Mouse (Mus musculus) kidney, adult 2 months (tissue): ENCODE results near the gene Mcrip1. TPM values are rescaled to one million over a fixed set of nuclear protein-coding genes. Genes with fewer than 3 reads are reported as not detected.

Source experiments
- DNase-seq: peaks from one replicate; pipeline ENCODE4 v3.0.0; 2021
- H3K27ac ChIP-seq: fragments of 200-500 bp; 2 replicates; pipeline ENCODE4 v1.5.1; 2012; ENCODE audit warnings: low read depth, low read length, control low read depth, inconsistent platforms; ENCODE audit not compliant: insufficient read depth
- H3K27me3 ChIP-seq: fragments of 200-500 bp; replicated peaks from 2 replicates; pipeline ENCODE4 v1.6.1; 2012; ENCODE audit warnings: mild to moderate bottlenecking, moderate library complexity, low read length, inconsistent platforms; ENCODE audit not compliant: control insufficient read depth, insufficient read depth
- H3K36me3 ChIP-seq: fragments of 200-500 bp; 2 replicates; pipeline ENCODE4 v1.6.1; 2012; ENCODE audit warnings: mild to moderate bottlenecking, moderate library complexity, low read length, inconsistent platforms; ENCODE audit not compliant: control insufficient read depth, insufficient read depth
- H3K4me1 ChIP-seq: fragments of 200-500 bp; 2 replicates; pipeline ENCODE4 v1.6.1; 2011; ENCODE audit warnings: low read length; ENCODE audit not compliant: control insufficient read depth, insufficient read depth
- H3K4me3 ChIP-seq: fragments of 200-500 bp; 2 replicates; pipeline ENCODE4 v1.5.1; 2011; ENCODE audit warnings: mild to moderate bottlenecking, low read depth, low read length, control low read depth; ENCODE audit not compliant: insufficient read depth
- CTCF ChIP-seq: fragments of 200-500 bp; conservative IDR thresholded peaks from 2 replicates; pipeline ENCODE4 v1.5.1; 2011; ENCODE audit warnings: low read depth, mild to moderate bottlenecking, control low read depth, low read length, moderate library complexity, mixed read lengths; ENCODE audit not compliant: insufficient read depth, insufficient read length
- POLR2A ChIP-seq: fragments of 200-500 bp; IDR thresholded peaks from one replicate; pipeline ENCODE4 v1.6.1; 2011; ENCODE audit warnings: low read depth, low read length, control low read depth
- WGBS: fragments of 180-500 bp; shearing (Covaris S2); methylation state at CpG from one replicate; pipeline ENCODE4 v1.1.7; 2018; 5-methylcytosine and 5-hydroxymethylcytosine counted together
- polyA plus RNA-seq: library from polyadenylated mRNA; depleted of rRNA; stranded (reverse); fragments of >200 nt; gene quantifications from 2 replicates; pipeline ENCODE4 v1.2.3, GENCODE M21; 2012

Gene Mcrip1
- polyA plus RNA-seq, 1 experiment: 129 TPM

DNA sequence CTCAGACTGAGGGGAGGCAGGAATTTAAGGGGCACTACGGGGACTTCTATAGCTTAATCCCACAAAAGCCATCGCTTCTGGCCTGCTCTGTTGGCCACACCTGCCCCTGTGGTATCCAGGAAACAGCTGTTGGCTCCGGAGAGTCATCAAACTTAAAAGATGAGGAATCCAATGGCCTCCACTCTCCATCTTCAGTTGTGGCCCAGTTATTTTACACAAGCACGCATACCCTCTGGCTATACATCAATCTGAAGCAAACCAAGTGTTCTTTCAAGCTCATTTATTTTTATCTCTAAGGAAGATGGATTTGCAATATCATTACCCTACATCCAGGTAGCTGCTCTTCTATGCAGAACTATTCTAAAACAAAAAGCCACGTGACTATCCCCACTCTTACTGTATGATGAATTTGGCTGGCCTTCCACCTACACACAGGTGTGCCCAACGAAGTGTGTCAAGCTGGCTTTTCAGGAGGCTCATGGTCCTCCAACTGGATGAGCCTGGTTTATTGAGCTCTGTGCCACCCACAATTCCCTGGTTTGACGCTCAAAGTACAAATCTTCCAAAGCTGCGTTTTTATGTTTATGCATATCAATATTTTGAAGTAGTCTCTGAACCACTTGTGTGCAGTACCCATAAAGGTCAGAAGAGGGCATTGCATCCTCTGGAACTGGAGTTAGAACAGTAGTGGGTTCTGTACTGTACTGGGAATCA, 32.9 kb upstream of the Mcrip1 start:
- peaks cover 3% of the 10 kb centered on the region for H3K36me3 ChIP-seq
- H3K27ac ChIP-seq: peak overlapping the region; percentile 98; the same call in 1 of the 2 replicates
- TF ChIP-seq POLR2A (no peak), CTCF (0 out of 2 replicates have a peak, but pooled peaks have one; percentile 13)
- no peaks in the 10 kb centered on the region for H3K27me3 ChIP-seq
- H3K4me1 ChIP-seq: peaks cover 29% of the 10 kb centered on the region
- peak; percentile 67 for DNase-seq
- WGBS: 61% methylated on average over 8 of the region's 8 CpGs
- H3K4me3 ChIP-seq: peak overlapping the region; percentile 95; the same call in 1 of the 2 replicates

DNA sequence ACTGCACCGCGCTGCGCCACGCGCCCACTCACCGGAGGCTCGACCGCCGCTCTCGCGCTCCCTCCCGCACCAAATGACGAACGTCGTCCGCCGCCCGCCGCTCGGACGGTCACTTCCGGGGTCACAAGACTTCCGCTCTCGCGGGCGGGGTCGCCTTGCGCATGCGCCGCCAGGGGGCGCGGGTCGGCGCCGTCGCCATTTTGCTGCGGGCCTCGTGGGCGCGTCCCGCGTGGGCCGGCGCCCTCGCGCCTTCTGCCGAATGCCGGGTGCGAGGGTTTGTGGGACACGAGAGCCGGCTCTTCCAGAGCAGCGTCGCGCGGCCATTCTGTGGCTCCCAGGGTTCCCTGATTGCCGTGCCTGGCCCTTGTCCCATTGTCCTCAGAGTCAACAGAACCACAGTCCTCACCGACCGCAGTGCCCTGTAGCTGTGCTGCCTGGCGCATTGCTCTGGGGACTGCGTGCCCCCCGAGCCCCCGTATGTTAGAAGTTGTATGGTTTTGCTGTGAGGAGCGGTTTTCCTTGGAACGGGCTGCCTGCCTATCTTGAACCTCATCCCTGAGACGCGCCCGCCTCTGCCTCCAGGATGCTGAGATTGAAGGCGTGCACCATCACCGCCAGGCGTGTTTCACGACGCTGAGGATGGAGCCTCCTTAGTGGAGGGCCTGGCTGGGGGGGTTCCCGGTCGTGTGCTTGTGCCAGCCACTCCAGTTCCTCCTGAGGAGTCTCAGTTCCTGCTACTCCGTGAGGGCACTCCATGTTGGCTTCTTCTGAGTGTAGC, 32.2 kb upstream of the Mcrip1 start, which contains the start of gene Arhgdia:
Gene Arhgdia (minus strand): TSS at position 135 of the 778 bp plus-strand sequence.
- 4% methylated on average over 73 of the region's 75 CpGs for WGBS
- H3K36me3 ChIP-seq: peaks cover 3% of the 10 kb centered on the region
- TF ChIP-seq POLR2A: peak; percentile 66
- peak; percentile 26; the same call in 1 of the 2 replicates for TF ChIP-seq CTCF
- no peaks in the 10 kb centered on the region for H3K27me3 ChIP-seq
- DNase-seq: peak; percentile 91
- H3K27ac ChIP-seq: peak within 1 kb of the TSS; percentile 98
- H3K4me3 ChIP-seq: peak within 1 kb of the TSS; percentile 95
- peaks cover 34% of the 10 kb centered on the region for H3K4me1 ChIP-seq

DNA sequence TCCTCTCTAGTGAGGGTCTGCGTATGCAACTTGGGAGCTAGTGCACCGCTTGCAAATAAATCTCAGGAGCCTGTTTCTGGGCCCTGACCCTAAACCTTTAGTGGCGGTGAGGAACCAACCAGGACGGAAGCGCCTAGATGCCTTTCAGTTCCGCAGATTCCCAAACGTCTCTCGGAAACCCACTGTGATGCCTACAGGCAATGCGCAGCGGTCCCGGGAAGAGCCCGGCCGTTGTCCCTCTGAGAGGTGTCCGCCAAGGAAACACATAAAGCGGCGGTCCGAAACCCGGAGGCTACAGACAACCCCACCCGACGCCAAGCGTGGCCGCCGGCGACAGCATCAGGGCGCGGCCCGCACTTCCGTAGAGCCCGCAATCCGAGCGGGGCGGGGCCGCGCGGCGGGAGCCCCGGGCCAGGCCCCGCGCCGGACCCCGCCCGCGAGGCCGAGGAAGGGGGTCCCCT, 31.4 kb upstream of the Mcrip1 start:
- WGBS: under 1% methylated on average over 44 of the region's 44 CpGs
- H3K27me3 ChIP-seq: no peaks in the 10 kb centered on the region
- H3K4me1 ChIP-seq: peaks cover 38% of the 10 kb centered on the region
- TF ChIP-seq CTCF: no peak
- no peak for TF ChIP-seq POLR2A
- peak; percentile 51 for DNase-seq
- H3K27ac ChIP-seq: peak overlapping the region; percentile 98
- peaks cover 3% of the 10 kb centered on the region for H3K36me3 ChIP-seq
- peak overlapping the region; percentile 95 for H3K4me3 ChIP-seq

DNA sequence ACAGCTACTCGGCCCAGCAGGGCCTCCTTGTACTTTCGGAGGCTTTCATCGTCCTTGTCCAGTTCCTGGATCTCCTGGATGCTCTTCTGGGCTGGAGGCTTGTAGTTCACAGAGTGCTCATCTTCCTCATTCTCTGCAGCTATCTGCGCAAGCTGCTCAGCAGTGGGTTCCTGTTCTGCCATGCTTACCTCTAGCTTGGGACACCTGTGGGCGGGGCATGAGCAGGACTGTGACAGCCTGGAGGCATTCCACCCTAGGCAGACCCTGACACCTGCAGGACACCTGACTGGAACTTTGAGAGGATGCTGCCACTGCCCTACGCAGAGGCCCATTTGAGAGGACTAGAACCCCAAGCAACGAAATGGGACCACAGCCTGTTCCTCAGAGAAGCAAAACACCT, 30.7 kb upstream of the Mcrip1 start:
- Histone ChIP-seq H3K4me3 (peak overlapping the region; percentile 95), H3K4me1 (peaks cover 38% of the 10 kb centered on the region), H3K27ac (peak overlapping the region; percentile 98), H3K27me3 (no peaks in the 10 kb centered on the region), H3K36me3 (peaks cover 3% of the 10 kb centered on the region)
- TF ChIP-seq CTCF: no peak
- DNase-seq: peak; percentile 49
- WGBS: 31% methylated on average over 7 of the region's 7 CpGs

DNA sequence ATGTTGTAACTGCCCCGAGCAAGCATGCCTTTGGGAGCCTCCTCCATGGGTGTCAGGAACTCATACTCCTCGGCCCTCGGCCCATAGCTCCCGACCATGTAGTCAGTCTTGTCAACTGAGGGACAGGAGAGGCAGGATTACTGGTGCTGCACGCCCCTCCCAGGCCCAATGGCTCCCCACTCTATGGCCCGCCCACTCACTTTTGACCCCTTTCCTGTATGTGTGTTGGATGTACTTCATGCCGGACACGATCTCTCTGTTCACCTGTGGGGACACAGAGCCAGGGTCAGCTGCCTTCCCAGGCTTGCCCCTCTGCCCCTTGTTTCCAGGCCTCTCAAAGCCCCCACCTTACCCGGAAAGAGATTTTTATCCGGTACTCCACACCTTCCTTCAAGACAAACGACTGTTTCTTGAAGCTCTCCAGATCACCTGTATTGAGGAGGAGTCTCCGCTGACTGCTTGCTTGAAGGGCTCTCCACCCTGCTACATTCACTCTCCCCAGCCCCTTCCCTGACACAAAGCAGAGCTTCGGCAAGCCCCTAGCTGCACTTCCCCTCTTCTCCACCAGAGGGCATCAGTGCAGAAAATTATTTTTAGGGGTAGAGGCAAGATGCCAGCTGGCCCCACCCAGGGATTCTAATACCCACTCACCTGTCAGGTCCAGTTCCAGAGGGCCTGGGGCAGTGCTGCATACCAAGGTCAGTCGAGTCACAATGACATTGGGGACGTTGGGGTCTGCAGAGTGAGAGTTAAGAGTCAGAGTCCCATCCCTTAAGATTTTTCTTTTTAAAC, 30.0 kb upstream of the Mcrip1 start:
- peak overlapping the region; percentile 98 for H3K27ac ChIP-seq
- peaks cover 38% of the 10 kb centered on the region for H3K4me1 ChIP-seq
- DNase-seq: peak; percentile 75
- TF ChIP-seq POLR2A (no peak), CTCF (peak; percentile 72)
- peaks cover 3% of the 10 kb centered on the region for H3K36me3 ChIP-seq
- 39% methylated on average over 15 of the region's 15 CpGs for WGBS
- peak overlapping the region; percentile 95 for H3K4me3 ChIP-seq
- no peaks in the 10 kb centered on the region for H3K27me3 ChIP-seq

DNA sequence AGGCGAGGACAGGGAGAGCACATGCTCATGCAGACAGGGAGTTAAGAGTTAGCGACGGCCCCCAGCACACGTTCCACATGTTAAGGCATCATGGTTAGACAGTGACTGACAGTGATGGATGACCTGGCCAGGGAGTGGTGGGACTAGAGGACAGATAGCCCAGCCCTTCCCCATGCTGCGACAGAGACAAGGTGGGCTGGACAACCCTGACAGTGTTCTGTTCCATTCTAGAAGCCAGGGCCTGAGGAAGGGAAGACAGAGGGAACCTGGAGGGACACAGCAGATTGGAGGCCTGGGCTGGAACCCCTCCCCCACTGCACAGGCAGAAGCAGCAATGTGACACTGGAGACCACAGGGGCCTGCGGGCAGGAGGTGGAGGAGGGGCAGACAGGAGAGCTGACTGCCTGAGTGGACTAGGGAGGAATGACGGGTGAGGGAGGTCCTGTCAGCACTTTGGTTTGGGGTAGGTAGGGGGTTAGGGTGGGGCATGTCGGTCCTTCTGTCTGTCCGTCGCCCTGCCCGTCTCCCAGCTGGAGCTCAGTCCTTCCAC, 29.2 kb upstream of the Mcrip1 start:
- peaks cover 3% of the 10 kb centered on the region for H3K36me3 ChIP-seq
- H3K4me3 ChIP-seq: no peak overlapping the region
- DNase-seq: peak; percentile 27
- 65% methylated on average over 11 of the region's 11 CpGs for WGBS
- H3K4me1 ChIP-seq: peaks cover 38% of the 10 kb centered on the region
- H3K27me3 ChIP-seq: no peaks in the 10 kb centered on the region
- peak overlapping the region; percentile 61 for H3K27ac ChIP-seq
- TF ChIP-seq CTCF: no peak
- TF ChIP-seq POLR2A: no peak
